Mouse (Mus musculus): ENCODE results near the gene Nop16.

Nop16 gene

GRCm38 (mm10) chr13:54596107-54596690, 6.3 kb upstream of the Nop16 start:
- DNase-seq: no peak

- no peak for DNase-seq
Observed at GRCm38 (mm10) chr13:54593617-54594016, 3.7 kb upstream of the Nop16 start.

DNA sequence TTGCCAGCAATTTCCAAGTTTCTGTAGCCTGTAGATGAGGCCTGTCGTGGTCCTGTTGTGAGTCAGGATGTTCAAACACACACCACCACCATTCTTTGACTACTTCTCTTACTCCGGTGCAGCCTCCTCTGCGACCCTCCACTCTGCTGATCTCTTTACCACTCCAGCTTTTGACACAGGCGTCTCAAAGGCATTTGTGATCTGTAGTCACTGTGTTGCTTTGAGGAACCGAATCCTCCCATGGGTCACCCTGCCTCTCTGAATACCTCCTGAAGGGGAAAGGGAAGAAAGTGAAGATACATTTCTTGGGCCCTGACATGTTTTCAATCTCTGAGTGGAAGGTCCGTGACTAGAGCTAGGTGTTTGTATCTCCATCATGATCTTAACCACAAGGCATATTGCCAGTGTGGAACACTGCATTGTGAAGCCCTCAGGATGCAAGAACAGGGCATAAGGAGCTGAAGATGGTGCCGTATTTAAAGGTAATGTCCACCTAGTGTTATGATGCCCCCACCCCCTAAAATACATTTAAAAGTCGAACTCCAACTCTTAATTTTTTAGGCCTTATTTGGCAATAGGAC, 2.0 kb upstream of the Nop16 start:
- DNase-seq: no peak

DNA sequence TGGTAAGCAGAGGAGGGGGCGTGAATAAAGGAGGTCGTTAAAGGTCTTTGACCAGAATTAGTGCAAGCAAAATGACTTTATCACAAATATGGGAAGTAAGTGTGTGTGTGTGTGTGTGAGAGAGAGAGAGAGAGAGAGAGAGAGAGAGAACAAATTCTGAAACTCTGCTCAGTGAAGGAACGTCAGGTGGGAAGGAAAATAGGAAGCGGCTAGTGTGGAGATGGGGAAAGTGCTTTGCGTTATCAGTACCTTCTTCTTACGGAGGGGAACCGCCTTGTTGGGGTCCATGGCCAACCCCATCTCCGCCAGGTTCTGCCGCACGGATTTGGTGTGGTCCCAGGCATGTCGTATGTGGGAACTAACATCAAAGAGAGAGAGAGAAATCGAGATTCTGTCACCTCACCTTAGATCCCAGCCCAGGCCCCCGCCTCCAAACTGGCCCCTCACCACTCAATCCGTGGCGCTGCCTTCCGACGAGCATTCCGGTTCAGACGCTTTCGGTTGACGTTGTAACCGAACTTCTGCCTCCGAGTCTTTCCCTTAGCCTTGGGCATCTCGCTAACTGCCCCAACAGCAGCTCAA, 385 bp downstream of the Nop16 start:
- no peak for DNase-seq

- DNase-seq: no peak
Observed at GRCm38 (mm10) chr13:54585831-54586230, 4.1 kb downstream of the Nop16 start.

DNA sequence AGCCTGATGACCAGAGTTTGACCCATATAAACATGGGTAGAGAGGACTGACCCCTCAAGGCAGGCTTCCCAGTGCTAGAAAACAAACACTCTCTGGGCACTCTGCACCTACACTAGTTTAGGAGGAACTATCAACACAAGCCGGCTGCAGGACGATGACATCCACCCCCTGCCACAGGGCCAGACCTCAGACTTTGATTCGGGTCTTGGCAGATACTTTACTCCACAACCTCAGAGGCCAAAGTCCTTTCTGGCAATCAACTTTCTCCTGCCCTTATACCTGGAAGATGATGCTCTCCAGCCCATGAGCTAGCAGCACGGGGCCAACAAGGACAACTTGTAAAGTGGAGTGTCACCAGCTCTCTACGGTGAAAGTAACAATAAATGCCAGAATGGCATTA, 7.0 kb downstream of the Nop16 start:
- no peak for DNase-seq

DNA sequence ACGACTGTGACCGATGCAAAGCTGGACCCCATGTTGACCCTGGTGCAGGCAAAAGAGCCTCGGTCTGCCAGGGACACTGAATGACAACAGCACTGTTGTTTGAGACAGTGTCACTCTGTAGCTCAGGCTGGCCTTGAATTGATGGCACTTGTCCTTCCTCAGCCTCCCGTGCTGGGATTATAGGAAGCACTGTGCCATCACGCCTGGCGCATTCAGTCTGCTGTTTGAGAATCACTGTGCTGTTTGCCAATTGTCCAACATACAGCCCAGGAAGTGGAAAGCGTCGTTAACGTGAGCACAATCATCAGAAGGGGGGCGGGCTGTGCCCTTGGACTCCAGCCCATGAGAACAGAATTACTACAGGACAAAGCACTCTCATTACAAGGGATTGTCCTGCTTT, 7.8 kb downstream of the Nop16 start:
- DNase-seq: peak; percentile 51

DNA sequence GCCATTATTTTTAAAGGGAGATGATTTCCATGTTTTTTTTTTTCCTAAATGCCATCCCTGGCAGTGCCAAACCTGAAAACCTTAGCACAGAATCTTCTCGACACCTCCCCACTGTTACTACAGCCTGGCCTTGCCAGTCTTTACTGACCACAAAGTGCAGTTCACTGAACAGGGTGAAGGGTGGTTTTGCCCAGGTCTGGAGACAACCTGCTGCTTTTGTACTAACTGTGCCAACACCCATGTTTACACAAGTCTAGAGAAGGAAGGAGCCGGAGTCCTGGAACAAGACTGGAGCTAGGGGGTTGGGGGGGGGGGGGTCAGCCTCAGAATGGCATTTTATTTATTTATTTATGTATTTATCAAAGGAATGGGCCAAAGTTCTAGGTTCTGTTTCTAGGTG, 8.5 kb downstream of the Nop16 start:
- peak; percentile 49 for DNase-seq

DNA sequence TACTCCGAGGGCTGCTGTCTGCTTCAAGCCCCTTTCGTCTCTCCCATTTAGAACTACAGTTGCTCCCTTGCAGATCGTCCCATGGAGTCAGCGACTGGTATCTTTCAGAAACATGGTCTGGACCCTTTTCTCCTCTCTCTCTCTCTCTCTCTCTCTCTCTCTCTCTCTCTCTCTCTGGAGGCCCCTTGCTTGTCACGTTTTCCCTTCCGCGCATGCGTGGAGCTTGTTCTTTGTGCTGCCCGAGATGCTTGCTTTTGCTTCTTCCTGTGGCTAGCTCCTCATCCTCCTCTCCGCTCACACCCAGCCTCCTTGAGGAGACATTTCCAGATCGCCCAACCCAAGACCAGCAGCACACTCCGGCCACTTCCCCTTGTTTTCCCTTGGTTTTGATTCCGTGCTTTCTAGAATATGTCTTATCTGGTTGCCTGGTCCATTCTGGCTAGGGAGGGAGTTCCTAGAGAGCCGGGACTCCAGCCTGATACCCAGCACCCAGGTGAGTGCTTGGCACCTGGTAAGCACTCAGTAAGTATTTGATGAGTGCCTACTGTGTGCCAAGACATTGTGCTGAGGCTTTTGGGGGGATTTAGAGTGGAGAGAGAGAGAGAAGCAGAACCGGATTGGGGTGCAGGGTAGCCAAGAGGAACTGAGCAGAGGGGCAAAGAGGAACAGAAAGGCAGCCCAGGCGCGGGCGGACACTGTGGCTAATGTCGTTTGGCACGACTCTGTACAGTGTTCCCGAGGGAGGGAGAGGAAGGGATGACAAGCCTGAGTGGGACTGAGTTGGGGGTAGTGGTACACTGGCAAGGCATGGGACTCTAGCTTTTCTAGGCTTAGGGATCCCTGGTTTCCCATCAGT, 12.0 kb downstream of the Nop16 start:
- DNase-seq: peak; percentile 38

- DNase-seq: no peak
Observed at GRCm38 (mm10) chr13:54575489-54575888, 14.4 kb downstream of the Nop16 start.

DNA sequence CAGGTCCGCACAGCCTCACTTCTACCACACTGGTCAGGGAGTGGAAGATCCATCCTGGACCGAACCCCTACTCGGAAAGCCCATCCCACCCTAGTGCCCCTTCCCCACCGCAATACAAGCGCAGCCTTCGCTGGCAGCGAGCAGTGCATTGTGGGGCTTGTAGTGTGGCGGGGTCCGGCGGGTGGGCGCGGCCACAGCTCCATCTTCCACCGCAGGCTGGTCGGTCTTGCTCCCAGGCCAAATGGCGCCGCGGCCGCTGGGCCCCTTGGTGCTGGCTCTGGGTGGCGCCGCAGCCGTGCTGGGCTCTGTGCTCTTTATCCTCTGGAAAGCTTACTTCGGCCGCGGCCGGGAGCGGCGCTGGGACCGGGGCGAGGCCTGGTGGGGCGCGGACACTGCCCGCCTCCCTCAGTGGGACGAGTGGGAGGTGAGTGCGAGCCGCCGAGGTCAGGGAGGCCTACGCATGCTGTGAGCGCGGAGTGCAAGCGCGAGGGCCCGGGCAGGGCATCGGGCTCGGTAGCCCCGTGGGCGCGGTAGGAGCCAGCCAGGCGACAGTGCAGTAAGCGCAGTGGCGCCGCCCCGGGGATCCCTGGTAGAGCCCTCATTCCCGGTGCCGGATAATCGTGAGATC, 14.9 kb downstream of the Nop16 start, which contains the start of gene Arl10:
Gene Arl10 (plus strand): TSS at position 162 of the 628 bp plus-strand sequence.
- DNase-seq: peak; percentile 82

DNA sequence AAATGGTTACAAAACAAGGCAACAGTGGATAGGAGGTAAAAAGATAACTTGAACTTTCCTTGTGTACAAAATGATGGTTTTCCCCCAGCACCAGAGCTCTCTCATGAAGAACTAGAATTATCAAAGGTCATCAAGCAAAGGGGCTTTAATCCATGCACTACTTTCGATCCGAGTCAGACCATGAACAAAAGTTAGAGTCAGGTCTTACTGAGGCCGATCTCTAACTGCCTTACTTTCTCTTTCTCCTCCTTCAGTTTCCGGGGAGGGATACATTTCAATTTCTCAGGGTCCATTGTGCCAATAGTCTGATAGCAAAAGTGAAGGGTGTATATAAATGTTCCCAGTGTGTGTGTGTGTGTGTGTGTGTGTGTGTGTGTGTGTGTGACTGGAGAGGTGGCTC, 17.3 kb downstream of the Nop16 start:
- no peak for DNase-seq

GRCm38 (mm10) chr13:54571637-54572036, 18.3 kb downstream of the Nop16 start:
- DNase-seq: no peak

GRCm38 (mm10) chr13:54570736-54571135, 19.2 kb downstream of the Nop16 start:
- DNase-seq: no peak

DNA sequence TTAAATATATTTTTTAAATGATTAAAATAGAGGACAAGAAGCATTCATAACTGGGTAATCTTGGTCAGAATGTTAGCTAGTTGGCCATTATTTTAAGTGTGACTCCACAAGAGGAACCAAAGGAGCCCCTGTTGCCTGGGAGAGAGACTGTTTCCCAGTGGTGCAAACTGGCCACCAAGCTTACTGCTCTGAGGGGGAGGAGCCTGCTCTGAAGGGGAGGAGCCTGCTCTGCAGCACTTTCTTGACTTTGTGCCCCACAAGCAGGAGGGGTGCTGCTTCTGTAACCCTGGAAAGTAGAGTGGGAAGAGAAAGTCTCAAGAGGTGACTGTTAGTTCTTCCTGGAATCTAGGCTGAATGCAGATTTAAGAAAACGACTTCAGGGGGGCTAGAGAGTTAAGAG, 20.6 kb downstream of the Nop16 start:
- no peak for DNase-seq

DNA sequence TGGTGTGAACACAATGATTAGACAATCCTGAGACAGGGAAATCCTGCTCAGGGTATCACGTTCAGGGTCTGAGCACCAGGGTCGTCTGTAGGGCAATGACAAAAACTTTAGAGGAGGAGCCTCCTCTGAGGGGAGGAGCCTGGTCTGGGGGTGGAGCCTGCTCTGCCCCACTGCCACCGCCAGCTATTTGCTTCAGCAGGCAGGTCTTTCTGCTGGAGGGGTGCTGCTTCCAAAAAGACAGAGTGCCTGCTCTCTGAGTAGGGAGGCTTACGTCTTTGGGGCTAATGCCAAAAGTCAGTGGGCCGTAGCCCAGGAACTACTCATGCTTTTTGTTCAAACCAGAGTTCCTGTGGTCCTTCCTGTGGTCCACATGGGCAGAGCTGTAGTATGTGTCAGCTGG, 21.5 kb downstream of the Nop16 start:
- DNase-seq: no peak

- DNase-seq: peak; percentile 74
Observed at GRCm38 (mm10) chr13:54565594-54566345, 24.1 kb downstream of the Nop16 start.

DNA sequence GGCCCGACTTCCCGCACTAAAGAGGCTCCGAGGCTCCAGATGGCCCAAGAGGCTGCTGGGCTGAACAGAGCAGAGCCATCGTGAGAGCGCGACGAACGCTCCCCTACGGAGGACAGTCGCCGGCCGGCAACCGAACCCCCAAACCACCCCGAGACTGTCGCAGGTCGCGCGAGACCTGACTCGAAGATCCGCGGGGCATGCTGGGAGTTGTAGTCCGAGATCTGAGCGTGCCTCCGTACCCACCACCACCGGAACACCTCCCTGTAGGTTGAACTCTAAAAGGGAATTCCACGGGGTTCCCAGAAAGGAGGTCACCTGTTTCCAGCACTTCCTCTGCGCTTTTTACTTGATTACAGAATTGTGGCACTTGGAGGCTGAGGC, 24.7 kb downstream of the Nop16 start, which contains the start of gene 4833439L19Rik:
Gene 4833439L19Rik (minus strand): TSS at position 235 of the 381 bp plus-strand sequence.
- peak; percentile 98 for DNase-seq

- DNase-seq: no peak
Observed at GRCm38 (mm10) chr13:54564232-54565200, 25.4 kb downstream of the Nop16 start.

- peak; percentile 49 for DNase-seq
Observed at GRCm38 (mm10) chr13:54562562-54562961, 27.3 kb downstream of the Nop16 start.

DNA sequence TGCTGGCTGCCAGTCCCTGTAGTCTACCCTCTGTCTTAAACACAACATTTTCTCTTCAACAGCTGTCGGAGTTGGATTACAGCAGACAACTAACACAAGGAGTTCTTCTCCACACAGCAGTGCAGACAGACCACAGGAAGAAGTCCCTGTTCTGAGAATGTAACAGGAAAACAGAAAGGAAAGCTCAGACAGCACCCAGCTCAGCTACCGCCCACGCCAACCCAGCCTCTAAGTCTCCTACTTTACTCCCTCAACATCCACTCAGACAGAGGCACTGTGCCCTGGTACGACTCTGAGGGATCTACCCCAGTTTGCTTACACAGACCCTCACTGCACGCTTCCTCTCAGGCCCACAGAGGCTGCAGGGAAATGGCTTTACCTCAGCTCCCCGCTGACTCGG, 29.3 kb downstream of the Nop16 start:
- no peak for DNase-seq
